Mouse (Mus musculus) neural tube, embryonic 11.5 days (tissue): ENCODE results near the gene Gab3. TPM values are rescaled to one million over a fixed set of nuclear protein-coding genes. Genes with fewer than 3 reads are reported as not detected.
A peak's percentile ranks its signal among the peaks of the same experiment; 100 is the strongest.

Experiments
- ATAC-seq: fragments of 200-750 bp; cut with Nextera tagmentation; 2 replicates; pipeline ENCODE4 v1.8.0; 2017; ENCODE audit warnings: moderate number of reproducible peaks, mild to moderate bottlenecking, moderate TSS enrichment, moderate library complexity; ENCODE audit not compliant: insufficient read depth, low FRiP score, low TSS enrichment
- DNase-seq: peaks from one replicate; pipeline ENCODE4 v3.0.0-alpha.2; 2015; ENCODE audit warnings: low spot score
- H3K27ac ChIP-seq: fragments of 300-500 bp; sonication (generic); 2 replicates; pipeline ENCODE4 v1.5.1; 2014; ENCODE audit warnings: low read depth, mild to moderate bottlenecking, low read length
- H3K27me3 ChIP-seq: fragments of 300-500 bp; sonication (generic); 2 replicates; pipeline ENCODE4 v1.6.1; 2014; ENCODE audit warnings: mild to moderate bottlenecking, low read length, mixed read lengths; ENCODE audit not compliant: control insufficient read depth, insufficient read depth
- H3K36me3 ChIP-seq: fragments of 300-500 bp; sonication (generic); 2 replicates; pipeline ENCODE4 v1.6.1; 2014; ENCODE audit warnings: mild to moderate bottlenecking, low read length, moderate library complexity, mixed read lengths; ENCODE audit not compliant: control insufficient read depth, insufficient read depth
- H3K4me1 ChIP-seq: fragments of 300-500 bp; sonication (generic); 2 replicates; pipeline ENCODE4 v1.6.1; 2014; ENCODE audit warnings: low read length, mixed read lengths; ENCODE audit not compliant: control insufficient read depth, insufficient read depth
- H3K4me2 ChIP-seq: fragments of 300-500 bp; sonication (generic); 2 replicates; pipeline ENCODE4 v1.6.1; 2014; ENCODE audit warnings: low read depth, mild to moderate bottlenecking, moderate library complexity
- H3K4me3 ChIP-seq: fragments of 300-500 bp; sonication (generic); 2 replicates; pipeline ENCODE4 v1.5.1; 2014; ENCODE audit warnings: low read depth, low read length
- H3K9ac ChIP-seq: fragments of 300-500 bp; sonication (generic); 2 replicates; pipeline ENCODE4 v1.6.1; 2014; ENCODE audit warnings: mild to moderate bottlenecking, low read length
- H3K9me3 ChIP-seq: fragments of 300-500 bp; sonication (generic); 2 replicates; pipeline ENCODE4 v1.6.1; 2016; ENCODE audit warnings: low read length; ENCODE audit not compliant: control insufficient read depth
- WGBS: fragments of 180-500 bp; shearing (Covaris S2); extraction: QIAGEN DNeasy Blood & Tissue Kit; methylation state at CpG from one replicate; pipeline ENCODE4 v1.1.7; 2014; 5-methylcytosine and 5-hydroxymethylcytosine counted together
- polyA plus RNA-seq: library from polyadenylated mRNA; unstranded; fragments of >200 nt; fragmentation: Nextera tagmentation; extraction: Ambion mirVana; gene quantifications from 2 replicates; pipeline ENCODE4 v1.2.1, GENCODE M21; 2014

Gab3 gene
- 0.51 and 1.3 TPM in 2 replicates for polyA plus RNA-seq

- 12% methylated on average over 10 of the region's 17 CpGs for WGBS
- no peaks in the 10 kb centered on the region for H3K27me3 ChIP-seq
Observed at GRCm38 (mm10) chrX:75084774-75085508, at the start of gene Gab3. Gene Gab3, minus strand, starts transcription at chrX:75085458.

GRCm38 (mm10) chrX:75130467-75131160 is 45.4 kb upstream of the Gab3 start, which contains the start of gene Mpp1:
Gene Mpp1, minus strand, starts transcription at chrX:75131016.
- Histone ChIP-seq H3K36me3 (no peaks in the 10 kb centered on the region), H3K27me3 (no peaks in the 10 kb centered on the region), H3K4me2 (peak within 1 kb of the TSS; percentile 46), H3K9ac (peak within 1 kb of the TSS; percentile 52), H3K4me1 (no peaks in the 10 kb centered on the region), H3K27ac (no peak within 1 kb of the TSS), H3K9me3 (no peaks in the 10 kb centered on the region), H3K4me3 (peak within 1 kb of the TSS; percentile 41)
- ATAC-seq, result peak; percentile 97
- 22% methylated on average over 36 of the region's 36 CpGs for WGBS
- peak; percentile 82 for DNase-seq

More at GRCm38 (mm10) chrX:75084774-75085508, at the start of gene Gab3:
- DNase-seq (peak; percentile 33), ATAC-seq (peak; percentile 73)
- Histone ChIP-seq H3K4me2 (peak within 1 kb of the TSS; percentile 49), H3K36me3 (no peaks in the 10 kb centered on the region), H3K4me1 (no peaks in the 10 kb centered on the region), H3K27ac (no peak within 1 kb of the TSS), H3K9ac (peak within 1 kb of the TSS; percentile 52; the same call in 1 of the 2 replicates), H3K9me3 (no peaks in the 10 kb centered on the region), H3K4me3 (peak within 1 kb of the TSS; percentile 44)

GRCm38 (mm10) chrX:75129474-75129873 is 44.2 kb upstream of the Gab3 start:
- Histone ChIP-seq H3K36me3 (no peaks in the 10 kb centered on the region), H3K9me3 (no peaks in the 10 kb centered on the region), H3K9ac (no peak overlapping the region), H3K27ac (no peak overlapping the region), H3K4me1 (no peaks in the 10 kb centered on the region), H3K4me3 (no peak overlapping the region), H3K4me2 (no peak overlapping the region), H3K27me3 (no peaks in the 10 kb centered on the region)
- DNase-seq, result no peak
- no peak for ATAC-seq
- WGBS, result 60% methylated on average over 2 of the region's 2 CpGs

- ATAC-seq, result no peak
- Histone ChIP-seq H3K4me2 (no peak overlapping the region), H3K27ac (no peak overlapping the region), H3K4me3 (no peak overlapping the region), H3K9ac (no peak overlapping the region), H3K36me3 (no peaks in the 10 kb centered on the region), H3K27me3 (no peaks in the 10 kb centered on the region), H3K9me3 (no peaks in the 10 kb centered on the region), H3K4me1 (no peaks in the 10 kb centered on the region)
- no peak for DNase-seq
Observed at GRCm38 (mm10) chrX:75128333-75128980, 43.2 kb upstream of the Gab3 start.

GRCm38 (mm10) chrX:75126893-75127292 is 41.6 kb upstream of the Gab3 start:
- Histone ChIP-seq H3K9me3 (no peaks in the 10 kb centered on the region), H3K36me3 (no peaks in the 10 kb centered on the region), H3K27ac (no peak overlapping the region), H3K4me3 (no peak overlapping the region), H3K27me3 (no peaks in the 10 kb centered on the region), H3K4me1 (no peaks in the 10 kb centered on the region), H3K9ac (no peak overlapping the region), H3K4me2 (no peak overlapping the region)
- DNase-seq, result no peak
- no peak for ATAC-seq

GRCm38 (mm10) chrX:75125606-75126005 is 40.3 kb upstream of the Gab3 start:
- ATAC-seq (no peak), DNase-seq (no peak)
- Histone ChIP-seq H3K9ac (no peak overlapping the region), H3K27ac (no peak overlapping the region), H3K4me1 (no peaks in the 10 kb centered on the region), H3K9me3 (no peaks in the 10 kb centered on the region), H3K36me3 (no peaks in the 10 kb centered on the region), H3K4me2 (no peak overlapping the region), H3K4me3 (no peak overlapping the region), H3K27me3 (no peaks in the 10 kb centered on the region)
- 87% methylated on average over 3 of the region's 3 CpGs for WGBS

GRCm38 (mm10) chrX:75115550-75115949 is 30.3 kb upstream of the Gab3 start:
- H3K4me1 ChIP-seq, result no peaks in the 10 kb centered on the region
- H3K9me3 ChIP-seq, result no peaks in the 10 kb centered on the region
- no peak for ATAC-seq
- H3K36me3 ChIP-seq, result no peaks in the 10 kb centered on the region
- DNase-seq, result no peak
- no peak overlapping the region for H3K9ac ChIP-seq
- no peak overlapping the region for H3K4me2 ChIP-seq
- no peak overlapping the region for H3K4me3 ChIP-seq
- no peak overlapping the region for H3K27ac ChIP-seq
- H3K27me3 ChIP-seq, result no peaks in the 10 kb centered on the region

GRCm38 (mm10) chrX:75102293-75102692 is 17.0 kb upstream of the Gab3 start:
- Histone ChIP-seq H3K4me3 (no peak overlapping the region), H3K27me3 (no peaks in the 10 kb centered on the region), H3K4me1 (no peaks in the 10 kb centered on the region), H3K27ac (no peak overlapping the region), H3K9me3 (no peaks in the 10 kb centered on the region), H3K4me2 (no peak overlapping the region), H3K36me3 (no peaks in the 10 kb centered on the region), H3K9ac (no peak overlapping the region)
- DNase-seq (no peak), ATAC-seq (no peak)
- 91% methylated on average over 6 of the region's 6 CpGs for WGBS
